In the genomic region with DNA sequence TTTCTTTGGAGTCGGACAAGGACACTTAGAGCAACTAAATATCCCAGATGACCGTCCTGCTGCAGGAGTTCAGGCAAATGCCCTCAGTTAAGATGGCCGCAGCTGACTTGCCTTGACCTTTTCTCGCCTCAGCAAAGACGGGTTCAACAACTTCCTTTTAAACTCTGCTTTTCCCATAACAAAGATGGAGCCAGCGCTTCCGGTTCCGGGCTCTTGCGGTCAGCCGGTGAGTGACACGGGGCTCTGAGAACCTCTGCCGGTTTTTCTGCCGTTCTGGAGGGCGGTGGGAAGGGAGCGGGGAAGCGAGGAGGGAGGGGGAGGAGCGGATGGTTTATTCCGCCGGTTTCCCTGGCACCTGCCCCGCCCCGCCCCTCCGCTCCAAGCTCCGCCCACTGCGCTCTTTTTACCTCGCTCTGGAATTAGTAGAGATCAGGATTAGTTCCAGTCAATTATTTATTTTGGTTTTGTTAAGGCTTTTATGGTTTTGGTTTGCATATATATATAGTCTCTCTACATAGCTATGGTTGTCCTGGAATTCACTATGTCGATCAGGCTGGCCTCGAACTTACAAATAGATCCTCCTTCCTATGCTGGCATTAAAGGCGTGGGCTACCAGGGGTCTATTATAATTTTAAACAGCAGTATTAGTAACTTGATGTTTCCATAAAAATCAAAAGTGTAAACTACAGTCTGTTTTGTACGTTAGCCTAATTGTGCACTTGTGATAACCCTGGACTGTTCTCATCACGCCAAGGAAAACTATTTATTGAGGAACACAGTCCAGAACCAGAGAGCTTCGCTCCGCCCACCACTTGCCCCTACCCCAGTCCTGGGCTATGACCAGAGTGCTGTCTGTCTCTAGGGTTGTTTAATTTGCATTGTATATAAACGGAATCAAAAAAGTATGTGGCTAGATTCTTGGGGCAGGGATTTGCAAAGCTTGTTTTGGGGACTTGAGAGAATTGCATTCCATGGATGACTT, we compare ENCODE assay signal across 7 mouse cellular contexts. TPM values are rescaled to one million over a fixed set of nuclear protein-coding genes. Genes with fewer than 3 reads are reported as not detected.
DNase-seq lines count a peak whose midpoint lies in the region; ATAC-seq lines count a peak whose summit lies in the region.

A gene (plus strand): TSS at position 176 of the 982 bp plus-strand sequence.

- no peaks in the 10 kb centered on the region for H3K27me3 ChIP-seq in intestine, embryonic 15.5 days (replicated peaks)
- no peaks in the 10 kb centered on the region for H3K27me3 ChIP-seq in midbrain, embryonic 10.5 days (ENCODE audit: low read depth, poor library complexity, severe bottlenecking)

- peak within 1 kb of the TSS; percentile 56 for H3K4me3 ChIP-seq in intestine, embryonic 15.5 days (replicated peaks)
- H3K4me3 ChIP-seq in midbrain, embryonic 10.5 days = peak within 1 kb of the TSS; percentile 62

- H3K9me3 ChIP-seq in intestine, embryonic 15.5 days = no peaks in the 10 kb centered on the region
- H3K9me3 ChIP-seq in midbrain, embryonic 10.5 days (replicated peaks) = no peaks in the 10 kb centered on the region

- H3K4me2 ChIP-seq in intestine, embryonic 15.5 days (replicated peaks) = peak within 1 kb of the TSS; percentile 61

- WGBS in intestine, embryonic 15.5 days = 7% methylated on average over 33 of the region's 33 CpGs
- 11% methylated on average over 33 of the region's 33 CpGs for WGBS in midbrain, embryonic 10.5 days

- peak within 1 kb of the TSS; percentile 76; the same call in 1 of the 2 replicates for H3K27ac ChIP-seq in intestine, embryonic 15.5 days
- peak within 1 kb of the TSS; percentile 87 for H3K27ac ChIP-seq in midbrain, embryonic 10.5 days (replicated peaks)

- H3K4me1 ChIP-seq in intestine, embryonic 15.5 days (replicated peaks) = 0 out of 2 replicates have a peak, but pooled peaks cover 8% of the 10 kb centered on the region
- peaks cover 17% of the 10 kb centered on the region for H3K4me1 ChIP-seq in midbrain, embryonic 10.5 days

- intact Hi-C loops in gastrocnemius, postnatal 36 days (cut with DNase I) = loop anchor here (5.0 kb wide), 1 partner anchor 45 kb away; no protein-coding TSS in a partner anchor
- intact Hi-C loops in left cerebral cortex, postnatal 25 days (cut with DNase I) = loop anchor here (5.0 kb wide), 1 partner anchor 175 kb away; no protein-coding TSS in a partner anchor

- peak; percentile 96 for ATAC-seq in intestine, embryonic 15.5 days

- peak within 1 kb of the TSS; percentile 48 for H3K9ac ChIP-seq in intestine, embryonic 15.5 days

- peak; percentile 93 for DNase-seq in adrenal gland, adult 2 months
- peak; percentile 75 for DNase-seq in embryo, embryonic 11.5 days (ENCODE audit: low read depth, low spot score)
- DNase-seq in gastrocnemius, postnatal 36 days = peak; percentile 78 to 87
- peak; percentile 87 to 96 for DNase-seq in left cerebral cortex, postnatal 25 days (ENCODE audit: low spot score in 2 of 2)
- DNase-seq in midbrain, embryonic 10.5 days (ENCODE audit: low spot score) = peak; percentile 91
- peak; percentile 76 for DNase-seq in right cerebral cortex, postnatal 4 days

- no peaks in the 10 kb centered on the region for H3K36me3 ChIP-seq in intestine, embryonic 15.5 days
- H3K36me3 ChIP-seq in midbrain, embryonic 10.5 days = no peaks in the 10 kb centered on the region

RNA-seq across cellular contexts. Expression of the gene that starts here (rescaled TPM):
- total RNA-seq in adrenal gland, adult 2 months (2021) = 1 to 10 TPM; 6.6 to 8.0 TPM
- polyA plus RNA-seq in adrenal gland, adult 2 months (2012; rRNA removed) = 10.1 and 10.3 TPM in 2 replicates
- total RNA-seq in gastrocnemius, postnatal 36 days (2021) = 1 to 10 TPM; 4.2 to 4.6 TPM
- polyA plus RNA-seq in intestine, embryonic 15.5 days (2015; fragmentation: Nextera tagmentation; extraction: Ambion mirVana) = 13.6 and 14.2 TPM in 2 replicates
- 10 to 100 TPM in 1 of 2 experiments, 1 to 10 TPM in 1; 8.5 to 11.8 TPM for total RNA-seq in left cerebral cortex, postnatal 25 days (2021)
- 16.4 and 20.4 TPM in 2 replicates for polyA plus RNA-seq in midbrain, embryonic 10.5 days (2016; fragmentation: Nextera tagmentation; extraction: Ambion mirVana)

Comparison
In these comparisons a context has a peak if more than half of its experiments do, and no peak if none do; other contexts are left out.
1. Peak in every context shown above with its lines: DNase-seq, ATAC-seq, H3K4me3 ChIP-seq and H3K27ac ChIP-seq.